Mouse (Mus musculus): Measurements from ENCODE around the gene Tmem143.

- TF ChIP-seq CTCF (IDR thresholded peaks at IDR 0.05; ENCODE audit: low read depth), result no peak
- no peak for TF ChIP-seq EP300 (IDR thresholded peaks at IDR 0.05; ENCODE audit: low read depth)
Observed at GRCm38 (mm10) chr7:45920583-45921241, 24.0 kb downstream of the Tmem143 start.

Measured in liver, postnatal 0 days (tissue).